Mouse (Mus musculus) gastrocnemius, adult 18-20 months (tissue): ENCODE data around the gene Sema6d. TPM values are rescaled to one million over a fixed set of nuclear protein-coding genes. Genes with fewer than 3 reads are reported as not detected.

Experiments
- DNase-seq: peaks from one replicate; pipeline ENCODE4 v3.0.0; 2021; ENCODE audit warnings: low spot score
- total RNA-seq, 2 experiments: library from RNA; stranded (reverse); gene quantifications; 2 replicates each; pipeline ENCODE4 v1.2.3; 2021

Gene Sema6d
- total RNA-seq, 2 experiments from 2014 or later, result 8.4 to 11.2 TPM

DNA sequence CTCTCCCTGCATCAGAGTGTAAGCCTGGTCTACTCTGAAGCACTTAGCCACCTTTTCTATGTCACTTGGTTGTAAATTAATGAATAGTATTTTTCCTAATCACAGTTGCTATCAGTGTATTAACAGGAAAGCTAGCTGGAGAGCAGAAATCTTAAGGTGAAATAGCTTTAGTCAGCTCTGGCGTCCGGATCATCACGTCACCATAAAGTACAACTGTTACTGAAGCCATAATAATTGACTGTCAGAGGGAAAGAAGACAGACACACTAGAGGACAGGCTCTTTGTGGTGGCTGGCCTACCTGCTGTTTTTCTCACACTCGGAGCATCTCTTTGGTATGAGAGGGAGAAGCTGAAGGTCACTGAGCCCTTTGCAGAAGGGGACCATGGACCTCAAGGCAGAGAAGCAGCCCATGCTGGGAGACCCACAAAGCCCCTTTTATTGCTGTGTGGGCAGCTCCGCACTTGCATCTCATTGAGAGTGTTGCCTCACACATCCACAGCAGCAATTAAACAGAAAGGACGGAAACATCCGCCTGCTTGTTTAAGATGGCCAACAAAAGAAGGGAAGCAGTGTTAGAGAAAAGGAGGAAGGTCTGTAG is 72.3 kb downstream of the Sema6d start:
- no peak for DNase-seq

DNA sequence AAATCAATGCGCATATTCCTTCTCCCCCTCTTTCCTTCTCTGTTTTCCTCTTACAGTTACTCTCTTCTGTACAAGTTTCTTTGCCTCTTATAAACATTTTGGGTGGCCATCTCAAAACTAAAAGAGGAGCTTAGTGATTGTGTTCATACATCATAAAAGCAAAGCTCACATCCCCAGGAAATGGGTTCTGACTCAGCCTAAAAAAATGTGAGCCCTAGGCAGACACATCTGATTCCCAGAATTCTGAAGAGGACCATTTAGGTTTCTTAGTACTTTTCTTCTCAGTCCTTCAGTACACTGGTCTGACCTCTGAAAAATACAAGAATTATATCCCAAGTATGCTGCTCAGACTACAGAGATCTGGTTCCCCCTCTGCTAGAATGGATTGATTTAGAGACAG is 78.6 kb downstream of the Sema6d start:
- DNase-seq, result no peak

DNA sequence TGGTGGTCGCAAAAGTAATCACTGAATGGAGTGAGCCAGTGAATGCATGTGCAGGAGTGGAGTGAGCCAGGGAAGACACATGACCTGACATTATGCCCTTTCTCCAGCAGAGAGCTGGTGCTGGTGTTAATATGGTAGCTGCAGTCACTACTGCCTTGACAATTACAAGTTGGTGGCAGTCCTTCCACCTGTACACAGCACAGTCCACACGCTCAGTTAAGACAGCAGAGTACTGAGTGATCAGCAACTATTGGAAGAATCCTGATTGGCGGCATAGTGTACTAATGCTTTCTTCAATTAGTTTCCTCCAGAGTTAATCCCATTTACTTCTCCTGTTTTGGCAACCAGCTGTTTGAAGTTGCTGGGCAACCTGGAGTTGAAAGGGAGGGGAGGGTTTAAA is 81.9 kb downstream of the Sema6d start:
- DNase-seq, result no peak

- DNase-seq, result no peak
Observed at GRCm38 (mm10) chr2:124176265-124176664, 86.5 kb downstream of the Sema6d start.

GRCm38 (mm10) chr2:124176711-124177169 is 87.0 kb downstream of the Sema6d start:
- no peak for DNase-seq

GRCm38 (mm10) chr2:124189271-124189670 is 99.5 kb downstream of the Sema6d start:
- no peak for DNase-seq

DNA sequence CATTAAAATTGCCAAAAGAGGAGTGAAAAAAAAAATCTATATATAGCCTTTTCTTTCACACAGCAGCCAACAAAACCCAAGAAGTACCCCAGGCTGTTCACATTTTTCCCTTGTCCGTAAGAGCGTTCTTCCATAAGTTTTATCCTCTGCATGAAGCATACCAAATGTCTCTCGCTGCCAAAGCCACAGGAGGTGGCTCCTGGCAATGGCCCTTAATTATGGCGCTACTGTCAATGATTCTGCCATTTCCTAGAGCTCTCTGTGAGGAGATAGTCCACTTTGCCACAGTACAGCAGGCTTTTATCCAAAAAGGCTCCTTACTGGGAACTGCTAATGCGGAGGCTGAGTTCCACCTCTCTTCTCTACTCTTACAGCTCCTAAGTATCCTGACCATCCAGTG is 104.3 kb downstream of the Sema6d start:
- no peak for DNase-seq

- no peak for DNase-seq
Observed at GRCm38 (mm10) chr2:124201493-124201892, 111.7 kb downstream of the Sema6d start.

GRCm38 (mm10) chr2:124202475-124202990 is 112.8 kb downstream of the Sema6d start:
- no peak for DNase-seq

DNA sequence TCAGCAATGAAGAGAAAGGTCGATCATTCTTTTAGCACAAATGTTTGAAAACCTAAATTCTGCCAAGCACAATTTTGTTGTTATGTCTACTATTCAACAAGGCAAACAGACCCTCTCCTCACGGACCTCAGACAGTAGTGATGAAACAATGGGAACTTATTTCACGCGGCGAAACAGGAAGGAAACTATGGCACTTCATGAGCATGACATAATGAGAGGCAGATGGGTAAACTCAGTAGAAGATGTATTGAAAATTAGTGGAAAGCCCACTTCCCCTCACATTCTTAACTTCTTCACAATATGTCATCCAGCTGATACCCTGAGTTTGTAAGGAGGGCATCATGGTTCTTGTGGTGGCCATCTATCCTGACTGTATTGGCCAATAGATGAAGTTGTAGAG is 116.0 kb downstream of the Sema6d start:
- no peak for DNase-seq

DNA sequence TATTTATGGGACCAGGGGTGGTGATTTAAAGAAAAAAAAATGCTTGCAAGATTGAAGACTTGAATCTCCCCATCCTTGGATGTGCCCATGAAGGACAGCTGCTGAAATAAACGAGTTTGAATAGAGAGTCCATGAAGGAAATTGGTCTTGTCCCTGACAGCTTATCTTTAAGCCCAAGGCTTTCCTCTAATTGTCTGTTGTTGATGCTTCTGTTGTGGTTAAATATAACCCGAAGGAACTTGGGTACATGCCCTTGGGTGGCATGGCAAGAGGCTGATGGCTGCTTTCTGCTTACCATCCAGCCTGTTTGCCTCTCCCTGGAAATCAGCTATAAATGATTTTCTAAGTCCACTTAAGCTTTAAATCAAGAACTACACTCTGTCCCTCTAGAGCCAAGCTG is 118.5 kb downstream of the Sema6d start:
- DNase-seq, result no peak

GRCm38 (mm10) chr2:124223559-124223958 is 133.8 kb downstream of the Sema6d start:
- DNase-seq, result no peak

DNA sequence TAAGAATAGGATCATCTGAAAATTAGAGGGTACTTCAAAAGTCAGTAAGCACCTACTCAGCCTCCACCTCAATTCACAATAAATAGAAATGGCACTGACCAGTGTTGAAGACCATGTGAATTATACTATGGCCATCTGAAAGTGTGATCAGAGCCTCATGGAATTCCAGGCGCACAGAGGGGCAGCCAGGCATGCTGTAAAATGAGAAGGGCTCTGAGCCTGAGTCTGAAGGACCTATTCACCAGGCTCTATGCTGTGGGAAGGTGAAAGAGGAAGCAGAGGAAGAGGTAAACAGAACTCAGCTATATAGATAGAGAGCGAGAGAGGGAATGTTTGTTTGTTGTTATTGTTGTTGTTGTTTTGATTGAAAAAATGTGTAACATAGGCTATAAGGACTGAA is 134.6 kb downstream of the Sema6d start:
- DNase-seq, result no peak

DNA sequence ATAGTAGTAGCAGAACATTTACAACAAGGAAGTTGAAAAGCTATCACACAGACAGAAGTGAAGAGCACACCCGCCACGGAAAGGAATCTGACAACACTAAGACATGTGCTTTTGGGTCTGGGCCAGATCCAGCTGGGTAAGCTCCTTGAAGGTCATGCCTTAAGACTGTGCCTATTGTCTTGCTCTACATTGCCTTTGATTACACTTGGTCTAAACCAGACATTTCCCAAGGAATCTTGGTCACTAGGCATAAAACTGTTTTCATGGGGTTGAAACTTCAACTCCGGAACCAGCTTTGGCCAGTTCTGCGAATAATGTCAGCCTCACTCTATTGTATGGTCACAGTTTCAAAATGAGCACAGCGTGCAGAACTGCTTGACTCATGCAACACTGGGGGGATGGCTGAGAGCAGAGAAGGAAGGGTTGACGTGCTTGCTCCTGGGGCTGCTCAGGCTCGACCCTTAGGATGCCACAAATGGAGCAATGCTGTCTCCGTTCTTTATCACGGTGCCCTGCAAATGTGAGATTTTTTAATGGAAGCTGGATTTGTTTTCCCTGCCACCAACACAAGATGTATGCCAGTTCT is 145.0 kb downstream of the Sema6d start:
- no peak for DNase-seq

- DNase-seq, result no peak
Observed at GRCm38 (mm10) chr2:124235237-124236055, 145.7 kb downstream of the Sema6d start.

DNA sequence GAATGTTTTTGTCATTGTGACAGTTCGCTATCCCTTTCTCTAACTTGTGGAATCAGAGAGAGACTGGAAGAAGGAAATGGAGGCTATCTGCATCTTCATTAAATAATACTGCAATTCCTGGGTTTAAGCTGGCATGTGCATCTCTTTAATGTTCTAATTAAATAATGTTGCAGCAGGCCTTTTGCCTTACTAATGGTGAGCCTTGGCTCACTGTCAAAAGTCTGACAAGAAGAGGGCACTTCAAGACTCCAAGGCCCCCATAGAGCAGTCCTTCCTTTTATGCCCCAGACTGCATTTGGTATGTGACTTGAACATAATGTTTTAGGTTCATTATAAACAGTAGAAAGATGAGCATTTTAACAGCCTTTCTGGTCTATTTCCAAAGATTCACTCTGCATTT is 147.1 kb downstream of the Sema6d start:
- DNase-seq, result no peak

- DNase-seq, result no peak
Observed at GRCm38 (mm10) chr2:124243608-124244007, 153.8 kb downstream of the Sema6d start.

- DNase-seq, result peak; percentile 14
Observed at GRCm38 (mm10) chr2:124244543-124245245, 154.9 kb downstream of the Sema6d start.

DNA sequence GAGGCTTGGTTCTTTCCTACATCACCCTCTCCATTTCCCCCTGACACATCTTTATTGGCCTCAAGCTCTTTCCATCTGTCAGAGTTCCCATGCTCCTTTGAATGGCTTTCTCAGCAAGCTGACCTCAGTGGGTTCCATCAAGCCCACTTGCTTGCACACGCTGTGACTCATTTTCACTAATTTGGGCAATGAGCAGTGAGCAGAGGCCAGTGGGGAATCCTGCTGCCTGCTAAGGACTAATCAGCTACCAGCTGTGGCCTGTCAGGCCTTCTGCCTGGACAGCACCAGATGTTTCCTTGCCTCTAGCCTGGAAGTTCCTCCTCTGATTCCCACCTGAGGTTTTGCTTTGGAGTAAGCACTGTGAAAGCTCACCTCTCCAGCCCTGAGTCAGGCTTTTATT is 168.3 kb downstream of the Sema6d start:
- no peak for DNase-seq

- DNase-seq, result no peak
Observed at GRCm38 (mm10) chr2:124264309-124264708, 174.5 kb downstream of the Sema6d start.

DNA sequence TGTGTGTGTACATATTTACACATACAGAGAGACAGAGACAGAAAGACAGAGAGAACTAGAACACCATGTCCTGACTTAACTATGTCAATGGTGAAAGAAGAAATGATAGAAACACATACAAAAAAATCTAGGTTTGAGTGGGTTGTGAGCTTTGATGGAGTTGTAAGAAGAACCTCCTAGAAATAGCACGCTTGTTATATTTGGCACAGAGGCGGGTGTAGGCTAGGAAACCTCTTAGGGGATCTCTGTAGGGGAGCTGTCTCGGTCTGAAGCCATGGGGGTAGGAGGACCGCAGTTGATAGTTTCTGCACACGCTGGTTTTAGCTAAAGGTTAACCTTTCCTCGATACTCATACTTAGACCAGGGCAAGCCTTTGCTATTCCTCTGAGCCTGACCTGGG is 181.4 kb downstream of the Sema6d start:
- no peak for DNase-seq

DNA sequence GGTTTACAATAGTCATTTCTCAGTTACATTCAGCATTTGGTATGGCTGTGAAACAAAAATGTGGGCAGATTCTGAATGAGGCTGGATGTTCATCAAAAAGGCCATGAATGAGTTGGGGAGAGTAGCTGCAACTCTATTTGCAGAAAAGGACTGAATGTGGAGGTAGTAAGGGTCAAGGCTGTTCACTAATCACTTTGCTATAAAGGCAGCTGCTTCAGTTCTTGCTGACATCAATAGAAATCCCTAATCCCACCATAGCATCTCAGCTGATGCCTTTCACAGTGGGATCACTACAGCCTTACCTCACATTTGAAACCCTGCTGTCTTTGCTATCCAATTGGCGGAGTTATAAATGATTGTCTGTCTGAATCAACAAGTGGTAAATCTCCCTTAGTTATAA is 187.7 kb downstream of the Sema6d start:
- DNase-seq, result no peak
